Mouse (Mus musculus): ENCODE measurements around the gene Olfr223. TPM values are rescaled to one million over a fixed set of nuclear protein-coding genes. Genes with fewer than 3 reads are reported as not detected.

The Olfr223 gene
- not detected for total RNA-seq (2023)

GRCm38 (mm10) chr11:59593189-59593588 is at the start of gene Olfr223:
Olfr223 (minus strand) TSS chr11:59593289.

GRCm38 (mm10) chr11:59576135-59576534 is 17.0 kb downstream of the Olfr223 start, which contains the start of gene Olfr222:
Olfr222 (minus strand) TSS chr11:59576235.

DNA sequence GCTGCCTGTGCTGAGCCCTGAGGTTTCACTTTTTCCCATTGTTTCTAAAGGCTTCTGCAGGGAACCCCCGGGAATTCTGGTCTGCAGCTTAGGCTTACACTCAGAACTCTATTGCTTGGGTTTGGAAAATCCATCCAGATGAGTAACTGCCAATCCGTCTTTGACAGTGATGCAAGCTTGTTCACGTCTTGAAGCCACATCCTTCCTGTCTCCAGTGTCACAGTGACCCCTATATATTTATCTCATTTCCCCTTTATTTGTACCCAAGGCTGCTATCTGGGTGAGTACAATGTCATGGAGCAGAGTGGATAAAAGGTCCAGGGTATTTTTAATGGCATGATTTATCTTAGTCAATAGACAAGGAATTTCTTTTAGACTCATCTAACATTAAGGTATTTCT is 51.8 kb downstream of the Olfr223 start, which contains the start of gene Nlrp3:
TSS of gene Nlrp3 (plus strand) at position 245 of the 400 bp plus-strand sequence.

Other genes with a start within 250 kb of the Olfr223 start
- gene Prss38, start 217.6 kb downstream of the Olfr223 start, total RNA-seq (2023): not detected
- gene Jmjd4, start 143.2 kb downstream of the Olfr223 start, total RNA-seq (2023): 1 to 10 TPM; 1.4 to 2.1 TPM
- gene Snap47, start 142.1 kb downstream of the Olfr223 start, total RNA-seq (2023): 1 to 10 TPM; 3.1 to 3.4 TPM
- gene Zfp867, start 120.8 kb downstream of the Olfr223 start, total RNA-seq (2023): under 1 TPM; 0.35 to 0.47 TPM
- gene Zkscan17, start 66.5 kb downstream of the Olfr223 start, total RNA-seq (2023): 10 to 100 TPM in 1 of 2 experiments, 1 to 10 TPM in 1; 8.5 to 12.0 TPM
- 100 to 1,000 TPM; 302 to 343 TPM for gene Nlrp3, start 51.7 kb downstream of the Olfr223 start, total RNA-seq (2023)
- not detected for gene Olfr222, start 17.1 kb downstream of the Olfr223 start, total RNA-seq (2023)
- 10 to 100 TPM; 47.2 to 49.8 TPM for gene Mprip, start 68.0 kb upstream of the Olfr223 start, total RNA-seq (2023)
- under 1 TPM in 1 of 2 experiments, not detected in 1; 0.33 TPM for gene Pld6, start 194.4 kb upstream of the Olfr223 start, total RNA-seq (2023)
- gene Flcn, start 216.7 kb upstream of the Olfr223 start, total RNA-seq (2023): 10 to 100 TPM; 36.0 to 52.2 TPM
- 1 to 10 TPM; 5.4 to 7.2 TPM for gene Nt5m, start 246.2 kb upstream of the Olfr223 start, total RNA-seq (2023)
- 10 to 100 TPM; 47.1 to 51.5 TPM for gene Cops3, start 246.5 kb upstream of the Olfr223 start, total RNA-seq (2023)

Measured in neutrophil, adult 59 days (primary cell).